Mouse (Mus musculus) spleen, postnatal 10 days (tissue): ENCODE results near the gene Yaf2.

Experiments
- DNase-seq, 2 experiments: peaks; one replicate each; pipeline ENCODE4 v3.0.0; 2021 to 2022; ENCODE audit warnings: low spot score in 2 of 2

Gene Yaf2

DNA sequence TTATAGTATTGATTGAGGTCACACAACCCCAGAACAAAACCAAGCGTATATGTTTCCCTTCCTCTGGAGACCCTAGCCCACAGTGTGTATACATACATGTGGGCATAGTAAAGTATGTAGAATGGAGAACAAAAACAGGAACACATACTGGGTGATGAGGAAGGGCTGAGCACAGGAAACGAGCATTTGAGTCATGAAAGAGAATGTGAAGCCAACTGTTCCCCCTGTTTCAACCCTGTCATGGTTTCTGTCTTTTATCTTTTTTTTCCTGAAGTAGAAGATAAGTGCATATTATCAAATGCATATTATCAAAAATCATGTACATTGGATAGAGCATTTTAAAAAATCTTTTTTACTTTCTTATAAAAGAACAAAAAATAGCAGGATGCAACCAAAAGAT lies 49.1 kb downstream of the Yaf2 start:
- DNase-seq, result no peak

- peak in 1 of 2 experiments; percentile 64 for DNase-seq
Measured at GRCm38 (mm10) chr15:93285244-93285643, 51.5 kb downstream of the Yaf2 start.

DNA sequence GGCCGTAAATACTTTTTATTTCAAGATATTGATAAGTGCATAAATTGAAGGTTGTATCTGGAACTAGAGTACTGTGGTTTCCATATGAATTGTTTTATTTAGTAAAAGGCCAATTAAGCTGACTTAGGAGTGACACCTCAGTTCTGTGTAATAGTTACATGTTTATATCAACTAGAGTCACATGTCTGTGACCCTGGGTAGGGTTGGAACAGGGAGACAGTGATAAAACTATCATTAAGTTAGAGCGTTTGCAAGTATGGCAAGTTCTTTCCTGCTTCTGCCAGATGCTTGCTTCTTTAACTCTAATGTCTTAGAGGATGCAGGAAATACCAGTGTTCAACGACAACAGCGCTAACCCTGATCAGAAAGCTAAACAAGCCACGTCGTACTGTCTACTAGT lies 52.4 kb downstream of the Yaf2 start:
- DNase-seq, result no peak

GRCm38 (mm10) chr15:93283349-93283748 lies 53.4 kb downstream of the Yaf2 start:
- DNase-seq, result peak in 1 of 2 experiments; percentile 60

- DNase-seq, result peak; percentile 33 to 47
Measured at GRCm38 (mm10) chr15:93276276-93276675, 60.5 kb downstream of the Yaf2 start.

- peak in 1 of 2 experiments; percentile 66 for DNase-seq
Measured at GRCm38 (mm10) chr15:93275623-93276022, 61.1 kb downstream of the Yaf2 start.

- peak; percentile 100 for DNase-seq
Measured at GRCm38 (mm10) chr15:93274679-93275583, 61.8 kb downstream of the Yaf2 start, which contains the start of gene Gxylt1. Gene Gxylt1 (minus strand): TSS chr15:93275179.

GRCm38 (mm10) chr15:93273788-93274678 lies 62.7 kb downstream of the Yaf2 start:
- DNase-seq, result no peak

DNA sequence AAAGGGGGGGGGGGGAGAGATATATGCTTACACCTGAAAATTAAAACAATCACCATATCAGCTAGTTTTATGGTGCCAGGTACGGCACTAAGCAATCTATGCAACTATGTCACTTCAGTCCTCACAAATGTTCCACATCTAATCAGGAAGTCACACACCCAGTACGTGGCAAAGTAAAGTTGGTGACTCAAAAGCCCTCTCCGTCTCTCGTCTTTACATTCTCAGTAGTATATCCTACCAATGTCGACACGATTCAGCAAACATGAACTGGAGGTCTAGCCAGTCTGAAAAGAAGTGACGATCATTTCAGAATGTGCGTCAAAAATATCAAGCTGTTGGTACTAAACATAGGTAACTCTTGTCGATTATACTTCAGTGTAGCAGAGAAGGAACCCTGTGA lies 63.8 kb downstream of the Yaf2 start:
- DNase-seq, result no peak

DNA sequence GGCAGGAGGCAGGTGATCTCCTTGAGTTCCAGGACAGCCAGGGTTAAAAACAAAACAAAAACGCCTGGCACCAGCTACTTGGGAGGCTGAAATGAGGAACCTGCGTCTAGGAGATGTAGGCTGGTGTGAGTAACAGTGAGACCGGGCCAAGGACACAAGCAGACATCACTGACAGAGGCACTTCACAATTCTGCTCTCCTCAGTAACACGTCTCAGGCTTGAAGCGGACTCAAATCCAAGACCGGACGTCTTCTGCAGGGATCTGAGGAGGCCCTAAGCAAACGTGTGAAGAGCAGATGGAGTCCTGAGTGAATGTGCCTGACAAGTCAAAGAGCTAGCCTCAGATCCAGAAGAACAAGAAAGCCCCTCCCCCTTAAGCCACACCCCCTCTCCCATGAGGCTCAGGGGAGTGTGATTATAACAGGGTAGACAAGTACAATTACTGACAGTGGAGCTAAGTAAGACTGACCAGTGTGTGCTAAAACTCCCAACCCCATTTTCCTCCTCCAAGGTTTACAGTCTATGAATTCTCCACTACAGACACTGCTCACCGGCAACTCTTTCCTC lies 66.4 kb downstream of the Yaf2 start:
- DNase-seq, result peak in 1 of 2 experiments; percentile 48

DNA sequence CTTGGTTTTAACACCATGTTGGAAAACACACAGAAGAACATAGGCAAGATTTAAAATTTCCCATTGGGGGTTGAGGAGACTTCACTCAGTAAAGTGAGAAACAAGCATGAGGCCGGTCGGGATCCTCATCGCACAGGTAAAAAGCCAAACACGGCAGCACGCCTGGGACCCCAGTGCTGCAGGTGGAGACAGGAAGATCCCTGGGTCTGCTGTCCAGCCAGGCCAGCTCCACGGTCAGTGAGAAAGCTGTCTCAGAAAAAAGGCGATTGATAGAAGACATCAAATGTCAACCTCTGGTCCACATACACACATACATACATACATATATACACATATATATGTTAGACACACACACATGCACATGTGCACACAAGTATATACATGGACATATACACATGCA lies 67.2 kb downstream of the Yaf2 start:
- no peak for DNase-seq

DNA sequence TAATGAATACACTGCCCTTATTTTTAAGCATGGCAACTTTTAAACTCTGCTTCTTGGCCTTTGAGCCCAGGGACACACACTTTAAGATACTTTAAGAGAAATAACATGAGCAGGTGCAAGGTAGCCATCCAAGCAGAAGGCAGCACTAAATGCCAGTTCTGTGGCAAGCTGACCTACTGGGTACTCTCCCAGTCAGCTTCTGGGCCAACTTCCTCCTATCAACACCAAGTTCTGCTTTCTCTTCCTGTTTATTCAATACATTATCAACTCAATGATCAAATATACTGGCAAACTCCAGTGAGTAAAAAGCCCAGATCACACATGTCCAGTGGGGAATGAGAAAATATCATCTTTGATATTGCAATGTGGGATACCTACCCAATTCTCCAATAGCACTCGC lies 68.7 kb downstream of the Yaf2 start:
- no peak for DNase-seq

- no peak for DNase-seq
Measured at GRCm38 (mm10) chr15:93267479-93267878, 69.3 kb downstream of the Yaf2 start.

GRCm38 (mm10) chr15:93266361-93266760 lies 70.4 kb downstream of the Yaf2 start:
- DNase-seq, result no peak

GRCm38 (mm10) chr15:93265728-93266127 lies 71.0 kb downstream of the Yaf2 start:
- DNase-seq, result peak; percentile 38 to 75

- no peak for DNase-seq
Measured at GRCm38 (mm10) chr15:93265231-93265630, 71.5 kb downstream of the Yaf2 start.

DNA sequence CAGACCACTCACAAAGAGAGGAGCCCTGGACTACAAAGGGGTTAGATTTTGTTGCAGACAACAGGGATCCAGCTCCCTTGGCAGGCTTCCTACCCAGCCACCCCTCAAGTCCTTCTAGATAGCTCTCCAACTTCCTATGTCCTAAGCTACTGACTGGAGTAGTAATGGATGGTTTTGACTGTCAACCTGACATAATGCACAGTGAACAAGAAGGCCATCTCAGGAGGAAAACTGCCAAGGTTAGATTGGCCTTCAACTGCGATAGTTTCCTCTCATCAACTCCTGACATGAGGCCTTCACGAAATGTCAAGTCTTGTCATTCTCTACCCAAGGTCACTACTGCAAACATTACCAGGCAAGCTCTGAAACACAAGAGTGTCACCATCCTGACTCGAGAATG lies 72.5 kb downstream of the Yaf2 start:
- no peak for DNase-seq

DNA sequence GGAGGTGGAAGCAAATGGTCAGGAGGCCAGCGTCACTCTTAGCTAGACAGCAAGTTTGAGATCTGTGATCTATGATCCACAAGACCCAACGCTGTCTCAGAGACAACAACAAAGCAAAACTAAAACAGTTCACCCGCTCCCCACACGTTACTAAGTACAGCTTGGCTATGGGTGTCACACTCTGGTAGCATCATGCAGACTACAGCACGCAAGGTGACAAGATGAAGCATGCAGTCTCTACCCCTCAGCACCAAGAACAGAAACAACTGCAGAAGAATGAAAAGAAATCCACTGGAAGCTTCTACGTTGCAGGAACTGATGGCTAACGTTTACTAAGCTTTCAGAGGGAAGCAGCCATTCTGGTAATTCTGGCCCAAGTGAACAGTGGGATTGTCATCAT lies 73.2 kb downstream of the Yaf2 start:
- no peak for DNase-seq

- DNase-seq, result no peak
Measured at GRCm38 (mm10) chr15:93262818-93263217, 73.9 kb downstream of the Yaf2 start.

- DNase-seq, result no peak
Measured at GRCm38 (mm10) chr15:93262274-93262673, 74.5 kb downstream of the Yaf2 start.

DNA sequence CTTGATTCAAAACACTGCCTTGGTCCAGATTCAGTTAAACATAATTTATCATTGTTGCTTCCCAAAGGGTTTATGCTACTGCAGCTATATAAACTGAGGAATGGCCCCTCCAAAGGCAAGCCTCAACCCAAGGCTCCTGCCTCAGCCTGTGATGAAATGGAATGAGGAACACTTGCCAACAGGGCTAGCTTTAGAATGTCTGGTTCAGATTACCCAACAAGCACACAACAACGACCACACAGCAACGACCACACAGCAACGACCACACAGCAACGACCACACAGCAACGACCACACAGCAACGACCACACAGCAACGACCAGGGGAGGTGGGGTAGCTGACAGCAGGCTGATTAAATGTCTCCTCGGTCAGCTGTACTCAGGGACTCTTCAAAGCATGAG lies 76.8 kb downstream of the Yaf2 start:
- DNase-seq, result no peak

DNA sequence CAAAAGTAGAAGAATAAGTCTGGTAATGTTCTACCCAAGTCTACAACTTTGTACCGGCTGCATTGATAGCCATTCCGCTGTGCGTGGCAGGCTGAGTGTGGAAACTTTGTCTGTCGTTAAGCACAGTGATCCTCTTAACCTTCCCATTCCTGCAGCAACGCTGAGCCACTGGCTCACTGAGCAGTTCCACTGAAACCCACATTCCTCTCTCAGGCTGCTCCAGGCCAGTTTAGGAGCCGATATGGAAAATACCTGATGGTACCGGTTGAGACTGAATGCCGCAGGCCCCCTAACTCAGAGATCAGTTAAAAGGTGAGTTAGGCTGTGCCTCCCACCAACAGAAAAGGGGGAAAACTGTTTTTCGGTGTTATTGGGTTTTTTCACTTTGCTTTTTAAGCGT lies 81.4 kb downstream of the Yaf2 start:
- DNase-seq, result no peak
